Mouse (Mus musculus): ENCODE measurements around the gene Agr2. TPM values are rescaled to one million over a fixed set of nuclear protein-coding genes. Genes with fewer than 3 reads are reported as not detected.

Gene Agr2
- total RNA-seq, 1 experiment = not detected

DNA sequence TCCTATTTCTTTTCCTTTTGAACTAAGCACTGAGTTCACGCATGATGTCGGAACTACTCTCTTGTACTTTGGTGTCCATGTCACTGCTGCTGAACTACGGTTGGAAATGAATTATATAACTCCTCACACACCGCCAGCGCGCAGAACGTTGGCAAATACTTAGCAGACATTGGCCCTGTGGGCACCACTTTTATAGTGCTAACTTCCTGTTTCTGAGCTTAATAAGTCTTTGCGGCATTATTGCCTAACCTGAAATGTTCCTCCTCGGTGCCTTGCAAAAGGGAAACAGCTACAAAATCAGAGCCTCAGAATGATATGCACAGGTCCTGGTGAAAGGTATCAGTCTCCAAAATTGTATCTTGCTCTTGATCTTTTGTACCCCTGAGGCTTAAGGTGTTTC is 9.2 kb upstream of the Agr2 start:
- no peaks in the 10 kb centered on the region for H3K9me3 ChIP-seq (ENCODE audit: control insufficient read depth, insufficient read depth, low read depth, low read length)

DNA sequence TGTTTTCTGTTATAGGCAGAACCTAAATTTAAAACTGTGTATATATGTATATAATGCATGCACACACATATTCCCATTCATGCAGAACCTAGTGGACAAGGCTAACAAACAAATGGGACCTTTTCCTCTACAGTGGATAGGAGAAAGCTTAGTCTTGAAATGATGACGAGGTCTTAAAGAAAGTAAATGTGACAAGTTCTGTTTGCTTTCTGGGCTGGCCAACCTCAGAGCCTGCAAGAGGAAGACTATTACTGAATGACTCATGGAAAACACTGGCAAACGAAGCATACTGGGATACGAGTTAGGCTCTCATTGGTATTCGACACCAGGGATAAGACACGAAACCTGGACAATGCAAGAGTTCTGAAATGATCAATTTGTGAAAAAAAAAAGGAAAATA is 8.0 kb upstream of the Agr2 start:
- in situ Hi-C loops (cut with MboI; ENCODE audit: low sequenced_read_pairs in 2 of 2, unreplicated experiment in 2 of 2) = no loop called here
- H3K27ac ChIP-seq (ENCODE audit: insufficient read depth, low read depth, low read length, poor library complexity, severe bottlenecking) = no peak overlapping the region
- H3K4me1 ChIP-seq (ENCODE audit: control insufficient read depth in 2 of 2, insufficient read depth in 2 of 2, low read length in 2 of 2, poor library complexity in 1 of 2) = peaks cover 0 to 2% of the 10 kb centered on the region in 2 experiments; a peak in 1 of 4 replicates
- H3K9me3 ChIP-seq (ENCODE audit: control insufficient read depth, insufficient read depth, low read depth, low read length) = no peaks in the 10 kb centered on the region
- DNase-seq (ENCODE audit: low read depth, low spot score) = no peak
- no peak overlapping the region for H3K4me3 ChIP-seq (ENCODE audit: insufficient read depth in 1 of 2, low read depth in 1 of 2, low read length in 2 of 2, poor library complexity in 1 of 2, severe bottlenecking in 1 of 2)
- H3K9ac ChIP-seq (ENCODE audit: insufficient read depth, low read depth, low read length, poor library complexity, severe bottlenecking) = no peak overlapping the region
- TF ChIP-seq CHD2 (IDR thresholded peaks at IDR 0.05; ENCODE audit: low read depth, low read length) (no peak), ZNF384 (IDR thresholded peaks at IDR 0.05; ENCODE audit: low read depth, low read length) (no peak), HCFC1 (IDR thresholded peaks at IDR 0.05; ENCODE audit: borderline replicate concordance, insufficient read depth, low read length) (no peak), ZC3H11A (IDR thresholded peaks at IDR 0.05; ENCODE audit: borderline replicate concordance, low read depth, low read length) (no peak), MAFK (IDR thresholded peaks at IDR 0.05; ENCODE audit: insufficient read depth, low read depth, low read length) (no peak)
- no peaks in the 10 kb centered on the region for H3K36me3 ChIP-seq (ENCODE audit: control insufficient read depth, insufficient read depth, low read length, poor library complexity, severe bottlenecking)

More for the DNA sequence above, 9.2 kb upstream of the Agr2 start:
- Histone ChIP-seq H3K9ac (ENCODE audit: insufficient read depth, low read depth, low read length, poor library complexity, severe bottlenecking) (no peak overlapping the region), H3K4me1 (ENCODE audit: control insufficient read depth in 2 of 2, insufficient read depth in 2 of 2, low read length in 2 of 2, poor library complexity in 1 of 2) (peaks cover 0 to 2% of the 10 kb centered on the region in 2 experiments; a peak in 1 of 4 replicates), H3K27ac (ENCODE audit: insufficient read depth, low read depth, low read length, poor library complexity, severe bottlenecking) (no peak overlapping the region), H3K4me3 (ENCODE audit: insufficient read depth in 1 of 2, low read depth in 1 of 2, low read length in 2 of 2, poor library complexity in 1 of 2, severe bottlenecking in 1 of 2) (no peak overlapping the region), H3K36me3 (ENCODE audit: control insufficient read depth, insufficient read depth, low read length, poor library complexity, severe bottlenecking) (no peaks in the 10 kb centered on the region)
- TF ChIP-seq HCFC1 (IDR thresholded peaks at IDR 0.05; ENCODE audit: borderline replicate concordance, insufficient read depth, low read length) (no peak), ZC3H11A (IDR thresholded peaks at IDR 0.05; ENCODE audit: borderline replicate concordance, low read depth, low read length) (no peak), ZNF384 (IDR thresholded peaks at IDR 0.05; ENCODE audit: low read depth, low read length) (no peak), MAFK (IDR thresholded peaks at IDR 0.05; ENCODE audit: insufficient read depth, low read depth, low read length) (no peak), CHD2 (IDR thresholded peaks at IDR 0.05; ENCODE audit: low read depth, low read length) (no peak)
- DNase-seq (ENCODE audit: low read depth, low spot score) = no peak
- in situ Hi-C loops (cut with MboI; ENCODE audit: low sequenced_read_pairs in 2 of 2, unreplicated experiment in 2 of 2) = no loop called here

DNA sequence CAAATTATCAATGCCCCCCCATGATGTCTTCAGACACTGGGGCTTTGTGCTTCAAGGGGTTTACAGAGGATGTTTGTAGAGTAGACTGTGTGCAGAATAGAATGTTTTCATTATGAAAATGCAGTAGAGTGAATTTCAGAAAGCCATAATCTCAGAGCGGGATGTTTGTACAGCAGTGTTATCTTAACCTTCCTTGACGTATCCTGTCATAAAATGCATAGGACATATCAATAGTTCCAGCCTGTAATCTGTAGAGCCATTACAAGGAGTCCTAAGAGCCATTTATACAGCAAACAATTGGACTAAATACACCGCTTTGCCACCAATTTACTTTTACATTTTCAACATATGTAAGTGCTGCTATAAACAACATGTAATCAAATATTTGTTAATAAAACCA is 876 bp downstream of the Agr2 start:
- H3K4me3 ChIP-seq (ENCODE audit: insufficient read depth in 1 of 2, low read depth in 1 of 2, low read length in 2 of 2, poor library complexity in 1 of 2, severe bottlenecking in 1 of 2) = no peak overlapping the region
- in situ Hi-C loops (cut with MboI; ENCODE audit: low sequenced_read_pairs in 2 of 2, unreplicated experiment in 2 of 2) = no loop called here
- no peak overlapping the region for H3K9ac ChIP-seq (ENCODE audit: insufficient read depth, low read depth, low read length, poor library complexity, severe bottlenecking)
- no peak for DNase-seq (ENCODE audit: low read depth, low spot score)
- H3K4me1 ChIP-seq (ENCODE audit: control insufficient read depth in 2 of 2, insufficient read depth in 2 of 2, low read length in 2 of 2, poor library complexity in 1 of 2) = no peaks in the 10 kb centered on the region
- TF ChIP-seq HCFC1 (IDR thresholded peaks at IDR 0.05; ENCODE audit: borderline replicate concordance, insufficient read depth, low read length) (no peak), ZNF384 (IDR thresholded peaks at IDR 0.05; ENCODE audit: low read depth, low read length) (no peak), MAFK (IDR thresholded peaks at IDR 0.05; ENCODE audit: insufficient read depth, low read depth, low read length) (no peak), ZC3H11A (IDR thresholded peaks at IDR 0.05; ENCODE audit: borderline replicate concordance, low read depth, low read length) (no peak), CHD2 (IDR thresholded peaks at IDR 0.05; ENCODE audit: low read depth, low read length) (no peak)
- H3K36me3 ChIP-seq (ENCODE audit: control insufficient read depth, insufficient read depth, low read length, poor library complexity, severe bottlenecking) = no peaks in the 10 kb centered on the region
- H3K9me3 ChIP-seq (ENCODE audit: control insufficient read depth, insufficient read depth, low read depth, low read length) = no peaks in the 10 kb centered on the region
- no peak overlapping the region for H3K27ac ChIP-seq (ENCODE audit: insufficient read depth, low read depth, low read length, poor library complexity, severe bottlenecking)

DNA sequence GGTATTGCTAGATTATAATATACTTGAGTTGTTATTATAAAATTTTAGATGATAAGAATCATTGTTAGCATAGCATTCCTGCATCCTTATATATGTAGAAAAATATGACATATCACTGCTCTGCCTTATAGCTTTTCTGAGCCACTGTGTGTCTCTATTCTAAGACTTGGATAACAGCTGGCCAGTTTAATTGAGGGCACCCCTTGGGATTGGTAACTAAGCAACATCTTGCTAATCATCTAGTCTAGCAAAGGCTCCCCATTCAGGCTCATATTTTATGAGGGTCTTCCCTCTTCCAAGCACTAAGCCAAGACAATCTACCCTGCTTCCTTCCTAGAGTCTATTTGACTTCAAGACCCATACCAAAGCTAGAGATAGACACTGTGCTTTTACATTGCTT is 1.4 kb downstream of the Agr2 start:
- no peak overlapping the region for H3K9ac ChIP-seq (ENCODE audit: insufficient read depth, low read depth, low read length, poor library complexity, severe bottlenecking)
- no peak for DNase-seq (ENCODE audit: low read depth, low spot score)
- no peak overlapping the region for H3K27ac ChIP-seq (ENCODE audit: insufficient read depth, low read depth, low read length, poor library complexity, severe bottlenecking)
- in situ Hi-C loops (cut with MboI; ENCODE audit: low sequenced_read_pairs in 2 of 2, unreplicated experiment in 2 of 2) = no loop called here
- no peaks in the 10 kb centered on the region for H3K9me3 ChIP-seq (ENCODE audit: control insufficient read depth, insufficient read depth, low read depth, low read length)
- H3K4me1 ChIP-seq (ENCODE audit: control insufficient read depth in 2 of 2, insufficient read depth in 2 of 2, low read length in 2 of 2, poor library complexity in 1 of 2) = no peaks in the 10 kb centered on the region
- H3K36me3 ChIP-seq (ENCODE audit: control insufficient read depth, insufficient read depth, low read length, poor library complexity, severe bottlenecking) = no peaks in the 10 kb centered on the region
- no peak overlapping the region for H3K4me3 ChIP-seq (ENCODE audit: insufficient read depth in 1 of 2, low read depth in 1 of 2, low read length in 2 of 2, poor library complexity in 1 of 2, severe bottlenecking in 1 of 2)
- TF ChIP-seq ZC3H11A (IDR thresholded peaks at IDR 0.05; ENCODE audit: borderline replicate concordance, low read depth, low read length) (no peak), ZNF384 (IDR thresholded peaks at IDR 0.05; ENCODE audit: low read depth, low read length) (no peak), MAFK (IDR thresholded peaks at IDR 0.05; ENCODE audit: insufficient read depth, low read depth, low read length) (no peak), CHD2 (IDR thresholded peaks at IDR 0.05; ENCODE audit: low read depth, low read length) (no peak), HCFC1 (IDR thresholded peaks at IDR 0.05; ENCODE audit: borderline replicate concordance, insufficient read depth, low read length) (no peak)

DNA sequence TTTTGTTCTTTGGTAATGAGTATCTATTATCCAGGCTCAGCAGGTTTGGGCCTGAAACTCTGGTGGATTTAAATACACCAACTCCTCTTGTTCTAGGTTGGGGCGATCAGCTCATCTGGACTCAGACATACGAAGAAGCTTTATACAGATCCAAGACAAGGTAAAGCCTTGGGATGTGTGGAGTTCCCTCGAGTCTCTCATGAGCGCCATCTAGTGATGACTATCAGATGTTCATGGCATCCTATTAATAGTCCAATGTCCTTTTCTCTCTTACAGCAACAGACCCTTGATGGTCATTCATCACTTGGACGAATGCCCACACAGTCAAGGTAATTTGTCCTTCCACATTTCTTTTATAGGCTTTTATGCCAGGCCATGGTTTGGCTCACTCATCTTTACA is 3.1 kb downstream of the Agr2 start:
- no peaks in the 10 kb centered on the region for H3K4me1 ChIP-seq (ENCODE audit: control insufficient read depth in 2 of 2, insufficient read depth in 2 of 2, low read length in 2 of 2, poor library complexity in 1 of 2)
- in situ Hi-C loops (cut with MboI; ENCODE audit: low sequenced_read_pairs in 2 of 2, unreplicated experiment in 2 of 2) = no loop called here
- no peak overlapping the region for H3K27ac ChIP-seq (ENCODE audit: insufficient read depth, low read depth, low read length, poor library complexity, severe bottlenecking)
- no peaks in the 10 kb centered on the region for H3K9me3 ChIP-seq (ENCODE audit: control insufficient read depth, insufficient read depth, low read depth, low read length)
- TF ChIP-seq ZNF384 (IDR thresholded peaks at IDR 0.05; ENCODE audit: low read depth, low read length) (no peak), CHD2 (IDR thresholded peaks at IDR 0.05; ENCODE audit: low read depth, low read length) (no peak), MAFK (IDR thresholded peaks at IDR 0.05; ENCODE audit: insufficient read depth, low read depth, low read length) (no peak), ZC3H11A (IDR thresholded peaks at IDR 0.05; ENCODE audit: borderline replicate concordance, low read depth, low read length) (no peak), HCFC1 (IDR thresholded peaks at IDR 0.05; ENCODE audit: borderline replicate concordance, insufficient read depth, low read length) (no peak)
- no peak overlapping the region for H3K4me3 ChIP-seq (ENCODE audit: insufficient read depth in 1 of 2, low read depth in 1 of 2, low read length in 2 of 2, poor library complexity in 1 of 2, severe bottlenecking in 1 of 2)
- H3K9ac ChIP-seq (ENCODE audit: insufficient read depth, low read depth, low read length, poor library complexity, severe bottlenecking) = no peak overlapping the region
- peak; percentile 54 for DNase-seq (ENCODE audit: low read depth, low spot score)
- no peaks in the 10 kb centered on the region for H3K36me3 ChIP-seq (ENCODE audit: control insufficient read depth, insufficient read depth, low read length, poor library complexity, severe bottlenecking)
